Mouse (Mus musculus): Measurements from ENCODE around the gene Fam136a. TPM values are rescaled to one million over a fixed set of nuclear protein-coding genes. Genes with fewer than 3 reads are reported as not detected.

Fam136a gene
- total RNA-seq, 2 experiments from 2014 or later = 25.2 to 29.7 TPM

DNA sequence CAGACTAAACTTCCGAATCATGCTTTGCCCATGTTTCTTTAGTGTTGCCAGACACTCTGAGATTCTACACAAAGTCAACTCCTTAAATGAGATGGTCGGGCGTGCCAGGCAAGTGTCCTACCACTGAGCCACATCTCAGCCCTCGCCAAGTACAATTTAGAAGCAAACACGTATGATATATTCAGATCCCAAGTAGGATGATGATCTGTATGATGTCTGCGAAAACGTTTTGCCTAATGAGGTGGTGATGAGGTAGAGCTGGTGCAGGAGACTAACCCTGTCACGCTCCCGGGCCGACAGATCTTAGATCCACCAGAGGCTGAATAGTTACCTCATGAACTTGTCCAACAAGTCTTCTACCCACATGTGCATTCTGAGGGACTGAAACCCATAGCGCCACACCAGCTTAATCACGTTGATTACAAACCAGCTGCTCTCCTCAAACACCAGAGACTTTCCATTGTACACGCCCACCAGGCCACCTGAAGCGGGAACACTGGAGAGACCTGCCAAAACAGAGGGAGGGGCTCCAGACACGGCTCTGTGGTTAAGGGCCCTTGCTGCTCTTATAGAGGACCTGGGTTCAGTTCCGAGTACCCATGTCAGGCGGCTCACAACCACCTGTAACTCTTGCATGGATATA is 28.8 kb downstream of the Fam136a start:
- no peak for DNase-seq (ENCODE audit: low spot score)
- intact Hi-C loops (cut with DNase I) = no loop called here

DNA sequence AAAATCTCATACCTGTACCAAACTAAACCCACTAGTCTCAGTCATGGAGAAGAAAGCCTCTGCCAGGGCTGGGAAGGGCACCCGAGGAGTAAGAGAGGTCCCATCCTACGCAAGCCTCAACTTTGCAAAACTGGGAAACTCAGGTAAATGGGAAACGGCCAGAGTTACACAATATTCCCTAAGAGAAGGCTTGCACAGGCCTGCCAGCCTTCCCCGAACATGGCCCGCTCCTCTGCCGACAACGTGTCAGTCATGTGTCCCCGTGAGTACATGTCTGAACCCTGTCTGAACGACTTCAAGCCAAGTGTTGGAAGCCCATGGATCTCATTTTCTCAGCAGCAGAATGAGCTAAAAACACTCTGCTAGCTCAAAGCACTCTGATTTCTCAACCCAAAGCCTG is 29.6 kb downstream of the Fam136a start:
- no peak for DNase-seq (ENCODE audit: low spot score)
- intact Hi-C loops (cut with DNase I) = no loop called here

- no peak for DNase-seq (ENCODE audit: low spot score)
- intact Hi-C loops (cut with DNase I) = loop anchor here (2.0 kb wide), 1 partner anchor 25 kb away; the partner anchor contains the start of gene Snrpg
These were observed 30.5 kb downstream of the Fam136a start for GRCm38 (mm10) chr6:86395969-86396368.

GRCm38 (mm10) chr6:86396581-86397256 is 31.3 kb downstream of the Fam136a start, which contains the start of gene Pcyox1:
TSS of gene Pcyox1 (minus strand) at chr6:86397154.
- intact Hi-C loops (cut with DNase I) = loop anchor here (2.0 kb wide), 1 partner anchor 26 kb away; the partner anchor contains the start of gene Snrpg
- peak; percentile 84 for DNase-seq (ENCODE audit: low spot score)

DNA sequence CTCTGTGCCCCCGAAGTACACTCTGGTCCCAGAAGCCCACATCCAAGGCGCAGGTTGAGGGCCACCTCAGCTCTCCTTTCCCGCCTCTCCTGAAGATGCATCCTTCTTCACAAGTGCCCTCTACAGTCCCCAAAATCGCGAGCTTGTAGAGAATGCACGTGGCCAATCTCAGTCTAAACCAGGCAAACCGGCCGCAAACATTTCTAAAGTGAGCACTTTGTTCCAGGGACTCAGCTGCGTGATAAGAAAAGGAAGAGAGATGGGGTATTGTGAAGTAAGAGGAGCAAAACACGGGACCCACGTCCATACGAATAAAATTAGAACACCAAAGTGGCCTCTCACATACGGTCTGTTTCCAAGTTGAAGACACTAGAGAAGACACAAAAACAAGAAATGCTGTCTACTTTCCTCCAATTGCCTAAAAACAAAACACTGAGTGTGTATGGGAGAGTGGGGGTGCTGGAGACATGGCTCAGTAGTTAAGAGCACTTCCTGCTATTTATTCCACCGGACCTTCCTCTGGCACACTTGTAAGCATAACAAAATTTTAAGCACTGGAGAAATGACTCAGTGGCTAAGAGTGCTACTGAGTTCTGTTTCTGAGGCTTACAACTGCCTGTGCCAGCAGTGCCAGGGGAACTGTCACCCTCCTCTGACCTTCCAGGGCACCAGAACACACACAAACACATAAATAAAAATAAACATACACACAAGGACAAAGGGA is 32.0 kb downstream of the Fam136a start:
- intact Hi-C loops (cut with DNase I) = loop anchor here (2.0 kb wide), 1 partner anchor 27 kb away; the partner anchor contains the start of gene Snrpg
- no peak for DNase-seq (ENCODE audit: low spot score)

DNA sequence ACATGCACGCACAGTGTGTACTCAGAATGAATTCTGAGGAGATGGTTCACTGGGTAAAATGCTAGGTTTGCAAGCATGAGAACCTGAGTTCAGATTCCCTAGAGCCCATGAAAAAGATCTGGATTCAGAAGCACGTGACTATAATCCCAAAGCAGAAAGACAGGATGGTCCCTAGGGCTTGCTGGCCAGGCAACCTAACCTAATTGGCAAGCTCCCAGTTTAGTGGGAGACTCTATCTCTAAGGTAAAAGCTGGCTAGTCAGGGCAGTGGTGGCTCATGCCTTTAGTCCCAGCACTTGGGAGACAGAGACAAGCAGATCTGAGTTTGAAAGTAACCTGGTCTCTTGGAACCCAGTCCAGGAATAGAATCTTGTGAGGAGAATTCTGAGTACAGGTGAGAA is 33.5 kb downstream of the Fam136a start:
- no peak for DNase-seq (ENCODE audit: low spot score)
- intact Hi-C loops (cut with DNase I) = no loop called here

DNA sequence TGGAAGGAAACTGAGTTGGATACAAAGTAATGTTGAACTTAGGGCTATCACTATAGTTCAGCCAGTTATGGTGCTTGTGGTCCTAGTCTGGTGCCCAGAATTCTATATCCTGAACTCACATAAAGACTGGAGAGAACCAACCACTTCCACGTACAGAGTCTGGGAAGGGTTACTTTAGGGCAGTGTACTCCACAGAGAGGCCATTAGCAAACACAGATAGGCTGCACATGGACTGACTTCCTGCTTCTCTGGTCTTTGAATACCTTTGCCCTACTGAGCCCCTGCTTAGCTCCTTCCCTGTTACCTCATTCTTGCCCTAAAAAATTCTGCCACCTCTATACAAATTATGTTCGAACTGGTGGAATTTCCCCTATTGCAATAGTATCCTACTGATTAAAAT is 34.5 kb downstream of the Fam136a start:
- no peak for DNase-seq (ENCODE audit: low spot score)
- intact Hi-C loops (cut with DNase I) = loop anchor here (5.0 kb wide), 2 partner anchors 258 to 273 kb away; no protein-coding TSS in a partner anchor

GRCm38 (mm10) chr6:86400972-86401371 is 35.5 kb downstream of the Fam136a start:
- intact Hi-C loops (cut with DNase I) = loop anchor here (5.0 kb wide), 2 partner anchors 259 to 274 kb away; no protein-coding TSS in a partner anchor
- DNase-seq (ENCODE audit: low spot score) = peak; percentile 38

- intact Hi-C loops (cut with DNase I) = loop anchor here (2.0 to 5.0 kb wide), 3 partner anchors 38 to 276 kb away; partner anchors contain the start of gene Fam136a
- DNase-seq (ENCODE audit: low spot score) = no peak
These were observed 37.5 kb downstream of the Fam136a start for GRCm38 (mm10) chr6:86402681-86403607.

GRCm38 (mm10) chr6:86403728-86404099 is 38.3 kb downstream of the Fam136a start:
- intact Hi-C loops (cut with DNase I) = loop anchor here (2.0 to 5.0 kb wide), 3 partner anchors 39 to 276 kb away; partner anchors contain the start of gene Fam136a
- DNase-seq (ENCODE audit: low spot score) = no peak

DNA sequence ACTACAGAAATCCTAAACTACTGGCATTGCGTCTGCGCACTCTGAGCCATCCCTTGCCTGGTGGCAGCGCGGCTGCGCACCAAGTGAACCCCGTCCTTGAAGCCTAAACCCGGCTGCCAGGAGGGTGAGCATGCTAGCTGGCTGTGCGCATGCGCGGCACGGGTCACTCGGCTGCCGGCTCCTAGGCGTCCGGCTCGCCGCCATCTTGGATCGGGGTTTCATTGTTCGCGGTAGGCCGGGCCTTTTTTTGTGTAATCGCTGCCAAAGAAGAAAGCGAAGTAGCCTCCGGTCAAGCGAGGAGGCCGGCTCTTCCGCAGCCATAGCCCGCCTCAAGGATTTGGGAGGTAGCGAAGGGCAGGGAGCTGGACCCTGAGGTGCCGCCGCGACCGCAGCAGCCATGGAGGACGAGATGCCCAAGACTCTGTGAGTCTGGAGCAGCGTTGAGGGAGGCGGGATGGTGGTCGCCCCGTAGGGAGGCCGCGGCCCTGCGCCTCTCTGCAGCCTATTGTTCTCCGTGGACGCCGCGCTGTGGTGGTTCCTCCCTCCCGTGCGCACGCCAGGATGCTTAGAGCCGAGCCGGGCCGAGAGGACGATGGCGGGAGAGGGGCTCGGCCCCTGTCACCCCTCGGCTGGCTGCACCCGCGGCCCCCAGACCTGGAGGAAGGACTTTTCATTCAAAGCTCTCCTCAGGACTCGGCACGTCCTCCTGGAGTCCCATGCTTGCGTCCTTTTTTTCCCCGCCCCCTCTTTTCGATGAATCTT is 38.8 kb downstream of the Fam136a start, which contains the start of gene Tia1:
Tia1 (plus strand) TSS at position 120 of the 762 bp plus-strand sequence.
- DNase-seq (ENCODE audit: low spot score) = peak; percentile 96
- intact Hi-C loops (cut with DNase I) = loop anchor here (5.0 kb wide), 2 partner anchors 262 to 277 kb away; no protein-coding TSS in a partner anchor

GRCm38 (mm10) chr6:86404996-86405395 is 39.5 kb downstream of the Fam136a start:
- intact Hi-C loops (cut with DNase I) = loop anchor here (5.0 kb wide), 2 partner anchors 263 to 278 kb away; no protein-coding TSS in a partner anchor
- no peak for DNase-seq (ENCODE audit: low spot score)

- no peak for DNase-seq (ENCODE audit: low spot score)
- intact Hi-C loops (cut with DNase I) = no loop called here
These were observed 40.9 kb downstream of the Fam136a start for GRCm38 (mm10) chr6:86406306-86406705.

GRCm38 (mm10) chr6:86418711-86419110 is 53.3 kb downstream of the Fam136a start:
- intact Hi-C loops (cut with DNase I) = no loop called here
- DNase-seq (ENCODE audit: low spot score) = no peak

- intact Hi-C loops (cut with DNase I) = no loop called here
- DNase-seq (ENCODE audit: low spot score) = no peak
These were observed 53.8 kb downstream of the Fam136a start for GRCm38 (mm10) chr6:86419239-86419638.

Data from heart, postnatal 25 days (tissue).